Mouse (Mus musculus): ENCODE results near the gene Nhsl2. TPM values are rescaled to one million over a fixed set of nuclear protein-coding genes. Genes with fewer than 3 reads are reported as not detected.

The Nhsl2 gene
- polyA plus RNA-seq, 1 experiment from 2014 or later, result 11.3 TPM

GRCm38 (mm10) chrX:102042386-102042785 is 193.2 kb downstream of the Nhsl2 start:
- Histone ChIP-seq H3K4me3 (no peak overlapping the region), H3K36me3 (replicated peaks) (no peaks in the 10 kb centered on the region), H3K27me3 (ENCODE audit: poor library complexity, severe bottlenecking) (peaks cover 91% of the 10 kb centered on the region), H3K9me3 (no peaks in the 10 kb centered on the region), H3K27ac (no peak overlapping the region), H3K4me1 (peaks cover 2% of the 10 kb centered on the region; the same call in 1 of the 2 replicates)
- 88% methylated on average over 4 of the region's 4 CpGs for WGBS
- no peak for DNase-seq (ENCODE audit: extremely low spot score, low spot score)

- Histone ChIP-seq H3K36me3 (replicated peaks) (no peaks in the 10 kb centered on the region), H3K27ac (no peak overlapping the region), H3K9me3 (no peaks in the 10 kb centered on the region), H3K4me3 (no peak overlapping the region), H3K4me1 (no peaks in the 10 kb centered on the region), H3K27me3 (ENCODE audit: poor library complexity, severe bottlenecking) (peaks cover 88% of the 10 kb centered on the region)
- no peak for DNase-seq (ENCODE audit: extremely low spot score, low spot score)
- WGBS, result 83% methylated on average over 6 of the region's 6 CpGs
Observed at GRCm38 (mm10) chrX:102050552-102050951, 201.4 kb downstream of the Nhsl2 start.

GRCm38 (mm10) chrX:102051225-102051624 is 202.0 kb downstream of the Nhsl2 start:
- Histone ChIP-seq H3K36me3 (replicated peaks) (no peaks in the 10 kb centered on the region), H3K9me3 (no peaks in the 10 kb centered on the region), H3K27me3 (ENCODE audit: poor library complexity, severe bottlenecking) (peaks cover 82% of the 10 kb centered on the region), H3K27ac (no peak overlapping the region), H3K4me1 (no peaks in the 10 kb centered on the region), H3K4me3 (no peak overlapping the region)
- WGBS, result 86% methylated on average over 4 of the region's 4 CpGs
- DNase-seq (ENCODE audit: extremely low spot score, low spot score), result no peak

- DNase-seq (ENCODE audit: extremely low spot score, low spot score), result no peak
- Histone ChIP-seq H3K9me3 (no peaks in the 10 kb centered on the region), H3K36me3 (replicated peaks) (no peaks in the 10 kb centered on the region), H3K4me1 (no peaks in the 10 kb centered on the region), H3K27me3 (ENCODE audit: poor library complexity, severe bottlenecking) (peaks cover 81% of the 10 kb centered on the region), H3K4me3 (no peak overlapping the region), H3K27ac (no peak overlapping the region)
- 89% methylated on average over 2 of the region's 2 CpGs for WGBS
Observed at GRCm38 (mm10) chrX:102053371-102053770, 204.2 kb downstream of the Nhsl2 start.

GRCm38 (mm10) chrX:102054009-102054408 is 204.8 kb downstream of the Nhsl2 start:
- no peaks in the 10 kb centered on the region for H3K36me3 ChIP-seq (replicated peaks)

GRCm38 (mm10) chrX:102059437-102059836 is 210.3 kb downstream of the Nhsl2 start:
- Histone ChIP-seq H3K9me3 (no peaks in the 10 kb centered on the region), H3K27ac (no peak overlapping the region), H3K27me3 (ENCODE audit: poor library complexity, severe bottlenecking) (peaks cover 75% of the 10 kb centered on the region), H3K36me3 (replicated peaks) (no peaks in the 10 kb centered on the region), H3K4me1 (peaks cover 13% of the 10 kb centered on the region), H3K4me3 (no peak overlapping the region)
- DNase-seq (ENCODE audit: extremely low spot score, low spot score), result no peak
- WGBS, result 63% methylated on average over 9 of the region's 9 CpGs

More at GRCm38 (mm10) chrX:102054009-102054408, 204.8 kb downstream of the Nhsl2 start:
- H3K27me3 ChIP-seq (ENCODE audit: poor library complexity, severe bottlenecking), result peaks cover 78% of the 10 kb centered on the region
- no peaks in the 10 kb centered on the region for H3K4me1 ChIP-seq
- H3K9me3 ChIP-seq, result no peaks in the 10 kb centered on the region
- no peak overlapping the region for H3K27ac ChIP-seq
- no peak overlapping the region for H3K4me3 ChIP-seq
- no peak for DNase-seq (ENCODE audit: extremely low spot score, low spot score)
- 91% methylated on average over 4 of the region's 4 CpGs for WGBS

- Histone ChIP-seq H3K27ac (no peak overlapping the region), H3K4me3 (no peak overlapping the region), H3K4me1 (peaks cover 21% of the 10 kb centered on the region), H3K9me3 (no peaks in the 10 kb centered on the region), H3K27me3 (ENCODE audit: poor library complexity, severe bottlenecking) (peaks cover 79% of the 10 kb centered on the region), H3K36me3 (replicated peaks) (no peaks in the 10 kb centered on the region)
- no peak for DNase-seq (ENCODE audit: extremely low spot score, low spot score)
- WGBS, result 84% methylated on average over 5 of the region's 5 CpGs
Observed at GRCm38 (mm10) chrX:102060243-102060642, 211.1 kb downstream of the Nhsl2 start.

- H3K27me3 ChIP-seq (ENCODE audit: poor library complexity, severe bottlenecking), result peaks cover 85% of the 10 kb centered on the region
- 45% methylated on average over 2 of the region's 2 CpGs for WGBS
- DNase-seq (ENCODE audit: extremely low spot score, low spot score), result no peak
- H3K9me3 ChIP-seq, result no peaks in the 10 kb centered on the region
- no peaks in the 10 kb centered on the region for H3K36me3 ChIP-seq (replicated peaks)
- no peak overlapping the region for H3K4me3 ChIP-seq
- no peak overlapping the region for H3K27ac ChIP-seq
- peaks cover 28% of the 10 kb centered on the region for H3K4me1 ChIP-seq
Observed at GRCm38 (mm10) chrX:102060891-102061290, 211.7 kb downstream of the Nhsl2 start.

- H3K9me3 ChIP-seq, result no peaks in the 10 kb centered on the region
- peaks cover 18% of the 10 kb centered on the region for H3K36me3 ChIP-seq (replicated peaks)
- H3K27me3 ChIP-seq (ENCODE audit: poor library complexity, severe bottlenecking), result peaks cover 96% of the 10 kb centered on the region
- no peak overlapping the region for H3K27ac ChIP-seq
- DNase-seq (ENCODE audit: extremely low spot score, low spot score), result no peak
- peaks cover 30% of the 10 kb centered on the region for H3K4me1 ChIP-seq
- WGBS, result 46% methylated on average over 3 of the region's 3 CpGs
- no peak overlapping the region for H3K4me3 ChIP-seq
Observed at GRCm38 (mm10) chrX:102064062-102064461, 214.9 kb downstream of the Nhsl2 start.

- Histone ChIP-seq H3K4me3 (no peak overlapping the region), H3K27me3 (ENCODE audit: poor library complexity, severe bottlenecking) (peaks cover 100% of the 10 kb centered on the region), H3K27ac (no peak overlapping the region), H3K9me3 (no peaks in the 10 kb centered on the region), H3K4me1 (peaks cover 38% of the 10 kb centered on the region), H3K36me3 (replicated peaks) (peaks cover 20% of the 10 kb centered on the region)
- 42% methylated on average over 4 of the region's 4 CpGs for WGBS
- no peak for DNase-seq (ENCODE audit: extremely low spot score, low spot score)
Observed at GRCm38 (mm10) chrX:102065213-102065775, 216.1 kb downstream of the Nhsl2 start.

GRCm38 (mm10) chrX:102066134-102066533 is 216.9 kb downstream of the Nhsl2 start:
- Histone ChIP-seq H3K9me3 (no peaks in the 10 kb centered on the region), H3K36me3 (replicated peaks) (peaks cover 20% of the 10 kb centered on the region), H3K27me3 (ENCODE audit: poor library complexity, severe bottlenecking) (peaks cover 100% of the 10 kb centered on the region), H3K4me1 (peaks cover 38% of the 10 kb centered on the region), H3K27ac (no peak overlapping the region), H3K4me3 (no peak overlapping the region)
- WGBS, result 21% methylated on average over 9 of the region's 9 CpGs
- DNase-seq (ENCODE audit: extremely low spot score, low spot score), result peak; percentile 61

GRCm38 (mm10) chrX:102067118-102067517 is 217.9 kb downstream of the Nhsl2 start:
- no peak overlapping the region for H3K27ac ChIP-seq
- no peak overlapping the region for H3K4me3 ChIP-seq
- peaks cover 100% of the 10 kb centered on the region for H3K27me3 ChIP-seq (ENCODE audit: poor library complexity, severe bottlenecking)
- H3K4me1 ChIP-seq, result peaks cover 48% of the 10 kb centered on the region
- peaks cover 20% of the 10 kb centered on the region for H3K36me3 ChIP-seq (replicated peaks)
- 75% methylated on average over 6 of the region's 6 CpGs for WGBS
- DNase-seq (ENCODE audit: extremely low spot score, low spot score), result no peak
- no peaks in the 10 kb centered on the region for H3K9me3 ChIP-seq

GRCm38 (mm10) chrX:102068811-102069540 is 219.8 kb downstream of the Nhsl2 start:
- 93% methylated on average over 24 of the region's 24 CpGs for WGBS
- Histone ChIP-seq H3K36me3 (replicated peaks) (peaks cover 20% of the 10 kb centered on the region), H3K27me3 (ENCODE audit: poor library complexity, severe bottlenecking) (peaks cover 100% of the 10 kb centered on the region), H3K27ac (no peak overlapping the region), H3K4me3 (no peak overlapping the region), H3K4me1 (peaks cover 51% of the 10 kb centered on the region), H3K9me3 (no peaks in the 10 kb centered on the region)
- DNase-seq (ENCODE audit: extremely low spot score, low spot score), result no peak
